ENCODE assay signal across 8 mouse cellular contexts in the genomic region with DNA sequence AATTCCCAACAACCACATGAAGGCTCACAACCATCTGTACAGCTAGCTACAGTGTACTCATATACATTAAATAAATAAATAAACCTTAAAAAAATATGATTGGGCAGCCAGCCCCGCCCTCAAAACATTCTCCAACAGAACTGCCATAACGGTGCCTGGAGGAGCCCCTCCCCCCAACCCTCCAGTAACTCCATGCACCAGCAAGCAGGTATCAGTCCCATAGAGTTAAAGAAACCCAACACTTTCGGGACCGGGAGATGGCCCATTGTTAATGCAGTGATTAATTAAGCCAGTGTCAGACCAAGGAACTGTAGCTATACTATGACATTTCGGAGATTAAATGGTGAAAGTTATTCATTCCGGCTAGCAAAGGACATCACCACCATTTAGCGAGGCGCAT. TPM values are rescaled to one million over a fixed set of nuclear protein-coding genes. Genes with fewer than 3 reads are reported as not detected.
DNase-seq lines count a peak whose midpoint lies in the region; ATAC-seq and TF ChIP-seq lines count a peak whose summit lies in the region.

No protein-coding gene starts in this region.

- no peak overlapping the region for H3K9ac ChIP-seq in liver, adult 2 months (ENCODE audit: low read depth, low read length)
- H3K9ac ChIP-seq in embryonic facial prominence, embryonic 11.5 days (replicated peaks; ENCODE audit: low read length) = peak overlapping the region; percentile 88; the same call in 1 of the 2 replicates
- peak overlapping the region; percentile 96 for H3K9ac ChIP-seq in hindbrain, embryonic 16.5 days (ENCODE audit: low read depth, low read length)

- no peak for ATAC-seq in embryonic facial prominence, embryonic 11.5 days (replicated peaks; ENCODE audit: insufficient number of reproducible peaks, low FRiP score, low TSS enrichment, low read depth)
- 0 out of 2 replicates have a peak, but pooled peaks have one; percentile 2 for ATAC-seq in hindbrain, embryonic 16.5 days

- no peaks in the 10 kb centered on the region for H3K9me3 ChIP-seq in embryonic facial prominence, embryonic 11.5 days (replicated peaks; ENCODE audit: control insufficient read depth, low read length)
- H3K9me3 ChIP-seq in hindbrain, embryonic 16.5 days (ENCODE audit: control insufficient read depth, low read length) = no peaks in the 10 kb centered on the region

- TF ChIP-seq CTCF in liver, adult 2 months (IDR thresholded peaks at IDR 0.05; ENCODE audit: low read depth, low read length) = no peak

- no peak for TF ChIP-seq POLR2A in liver, adult 2 months (IDR thresholded peaks at IDR 0.05; ENCODE audit: extremely low read depth, insufficient read depth, low read length)
- no peak for TF ChIP-seq POLR2A in myocyte (IDR thresholded peaks at IDR 0.05; ENCODE audit: insufficient read length, low read depth)

- no peak for DNase-seq in liver, adult 2 months (ENCODE audit: extremely low read depth, low read depth, low spot score)
- DNase-seq in liver = no peak
- DNase-seq in embryonic facial prominence, embryonic 11.5 days (ENCODE audit: low spot score) = peak; percentile 6
- no peak for DNase-seq in right cerebral cortex, postnatal 4 days
- no peak for DNase-seq in spleen, postnatal 10 days (ENCODE audit: low spot score in 2 of 2)
- no peak for DNase-seq in thymus, adult 18-20 months

- no peaks in the 10 kb centered on the region for H3K27me3 ChIP-seq in liver, adult 2 months (ENCODE audit: control insufficient read depth, insufficient read depth, low read length)
- H3K27me3 ChIP-seq in embryonic facial prominence, embryonic 11.5 days (ENCODE audit: control insufficient read depth, insufficient read depth, low read length) = no peaks in the 10 kb centered on the region
- no peaks in the 10 kb centered on the region for H3K27me3 ChIP-seq in hindbrain, embryonic 16.5 days (replicated peaks; ENCODE audit: control insufficient read depth, insufficient read depth, low read length)
- H3K27me3 ChIP-seq in myocyte (ENCODE audit: control insufficient read depth, insufficient read depth, insufficient read length) = no peaks in the 10 kb centered on the region

- H3K4me1 ChIP-seq in liver, adult 2 months (ENCODE audit: control insufficient read depth, insufficient read depth, low read length) = no peaks in the 10 kb centered on the region
- no peaks in the 10 kb centered on the region for H3K4me1 ChIP-seq in embryonic facial prominence, embryonic 11.5 days (ENCODE audit: control insufficient read depth, insufficient read depth, low read length)
- peaks cover 9% of the 10 kb centered on the region for H3K4me1 ChIP-seq in hindbrain, embryonic 16.5 days (ENCODE audit: control insufficient read depth, insufficient read depth, low read depth, low read length)

- H3K4me3 ChIP-seq in liver, adult 2 months (ENCODE audit: insufficient read depth, low read depth, low read length) = peak overlapping the region; percentile 76
- H3K4me3 ChIP-seq in embryonic facial prominence, embryonic 11.5 days (ENCODE audit: low read depth, low read length) = peak overlapping the region; percentile 83
- H3K4me3 ChIP-seq in hindbrain, embryonic 16.5 days (ENCODE audit: low read length) = peak overlapping the region; percentile 99
- peak overlapping the region; percentile 82 for H3K4me3 ChIP-seq in myocyte

- H3K36me3 ChIP-seq in liver, adult 2 months (ENCODE audit: control insufficient read depth, insufficient read depth, low read length) = peaks cover 4% of the 10 kb centered on the region; the same call in 1 of the 2 replicates
- H3K36me3 ChIP-seq in embryonic facial prominence, embryonic 11.5 days (replicated peaks; ENCODE audit: control insufficient read depth, insufficient read depth, low read depth, low read length) = peaks cover 14% of the 10 kb centered on the region
- peaks cover 24% of the 10 kb centered on the region for H3K36me3 ChIP-seq in hindbrain, embryonic 16.5 days (ENCODE audit: control insufficient read depth, insufficient read depth, low read length)
- H3K36me3 ChIP-seq in myocyte (ENCODE audit: control insufficient read depth, insufficient read depth) = peaks cover 10% of the 10 kb centered on the region

- H3K27ac ChIP-seq in liver, adult 2 months (replicated peaks; ENCODE audit: insufficient read depth, low read depth, low read length) = no peak overlapping the region
- H3K27ac ChIP-seq in embryonic facial prominence, embryonic 11.5 days (replicated peaks; ENCODE audit: low read depth, low read length) = no peak overlapping the region
- peak overlapping the region; percentile 93 for H3K27ac ChIP-seq in hindbrain, embryonic 16.5 days (ENCODE audit: low read depth, low read length)

- no peaks in the 10 kb centered on the region for H3K79me2 ChIP-seq in liver, adult 2 months (ENCODE audit: control insufficient read depth, insufficient read depth, low read length)
- H3K79me2 ChIP-seq in myocyte (ENCODE audit: control insufficient read depth, insufficient read depth) = peaks cover 26% of the 10 kb centered on the region

- WGBS in liver, adult 2 months = 14% methylated on average over 8 of the region's 8 CpGs
- 18% methylated on average over 8 of the region's 8 CpGs for WGBS in embryonic facial prominence, embryonic 11.5 days
- WGBS in hindbrain, embryonic 16.5 days = 13% methylated on average over 8 of the region's 8 CpGs

- H3ac ChIP-seq in myocyte (ENCODE audit: control insufficient read depth, insufficient read length) = peak overlapping the region; percentile 15

- H3K4me2 ChIP-seq in embryonic facial prominence, embryonic 11.5 days (ENCODE audit: low read depth, low read length) = peak overlapping the region; percentile 65
- H3K4me2 ChIP-seq in hindbrain, embryonic 16.5 days (ENCODE audit: low read length) = peak overlapping the region; percentile 80
- peak overlapping the region; percentile 98 for H3K4me2 ChIP-seq in myocyte (ENCODE audit: low read depth)

TF ChIP-seq in myocyte, 11 proteins besides CTCF, POLR2A, EP300 and RAD21:
- no peak for TF ChIP-seq MYOG (IDR thresholded peaks at IDR 0.05; ENCODE audit: control insufficient read depth in 1 of 3, insufficient read depth in 1 of 3, insufficient read length in 2 of 3, low read depth in 2 of 3)
- no peak for TF ChIP-seq SRF (IDR thresholded peaks at IDR 0.05; ENCODE audit: control insufficient read depth, insufficient read length, low read depth)
- no peak for TF ChIP-seq MAX (IDR thresholded peaks at IDR 0.05; ENCODE audit: low read depth)
- no peak for TF ChIP-seq POLR2AphosphoS2 (IDR thresholded peaks at IDR 0.05; ENCODE audit: insufficient read length, low read depth)
- no peak for TF ChIP-seq TCF3 (IDR thresholded peaks at IDR 0.05; ENCODE audit: insufficient read length, low read depth)
- TF ChIP-seq CEBPB (IDR thresholded peaks at IDR 0.05; ENCODE audit: insufficient read depth, poor library complexity, severe bottlenecking) = no peak
- TF ChIP-seq E2F4 (IDR thresholded peaks at IDR 0.05; ENCODE audit: insufficient read depth) = no peak
- TF ChIP-seq TCF12 (IDR thresholded peaks at IDR 0.05; ENCODE audit: insufficient read depth, poor library complexity, severe bottlenecking) = no peak
- no peak for TF ChIP-seq MYOD1 (IDR thresholded peaks at IDR 0.05; ENCODE audit: control insufficient read depth in 1 of 3, insufficient read length in 2 of 3, low read depth in 2 of 3)
- TF ChIP-seq REST (IDR thresholded peaks at IDR 0.05; ENCODE audit: insufficient read depth, insufficient read length) = no peak
- TF ChIP-seq USF1 (IDR thresholded peaks at IDR 0.05; ENCODE audit: low read depth) = no peak

RNA-seq across cellular contexts. Expression of a gene that starts 1.0 kb away (rescaled TPM):
- total RNA-seq in liver, adult 2 months (2014; rRNA removed) = 39.8 and 41.9 TPM in 2 replicates
- polyA plus RNA-seq in liver, adult 2 months (2012; rRNA removed) = 30.7 and 37.6 TPM in 2 replicates
- 225 and 243 TPM in 2 replicates for polyA plus RNA-seq in embryonic facial prominence, embryonic 11.5 days (2014; fragmentation: Nextera tagmentation; extraction: Ambion mirVana)
- 422 and 440 TPM in 2 replicates for polyA plus RNA-seq in hindbrain, embryonic 16.5 days (2015; fragmentation: Nextera tagmentation; extraction: Ambion mirVana)
- 180 TPM for polyA plus RNA-seq in myocyte (2012; fragmentation: generic; extraction: Trizol)

RNA-seq across cellular contexts. Expression of a gene that starts 13.6 kb away (rescaled TPM):
- total RNA-seq in liver, adult 2 months (2014; rRNA removed) = 52.0 and 60.8 TPM in 2 replicates
- 41.4 and 47.5 TPM in 2 replicates for polyA plus RNA-seq in liver, adult 2 months (2012; rRNA removed)
- polyA plus RNA-seq in embryonic facial prominence, embryonic 11.5 days (2014; fragmentation: Nextera tagmentation; extraction: Ambion mirVana) = 168 and 177 TPM in 2 replicates
- polyA plus RNA-seq in hindbrain, embryonic 16.5 days (2015; fragmentation: Nextera tagmentation; extraction: Ambion mirVana) = 86.1 and 102 TPM in 2 replicates
- 197 TPM for polyA plus RNA-seq in myocyte (2012; fragmentation: generic; extraction: Trizol)

RNA-seq across cellular contexts. Expression of a gene that starts 52.9 kb away (rescaled TPM):
- 19.9 TPM in 2 replicates for total RNA-seq in liver, adult 2 months (2014; rRNA removed)
- polyA plus RNA-seq in liver, adult 2 months (2012; rRNA removed) = 29.2 and 29.5 TPM in 2 replicates
- polyA plus RNA-seq in embryonic facial prominence, embryonic 11.5 days (2014; fragmentation: Nextera tagmentation; extraction: Ambion mirVana) = 6.6 and 7.4 TPM in 2 replicates
- polyA plus RNA-seq in hindbrain, embryonic 16.5 days (2015; fragmentation: Nextera tagmentation; extraction: Ambion mirVana) = 52.5 and 59.5 TPM in 2 replicates
- polyA plus RNA-seq in myocyte (2012; fragmentation: generic; extraction: Trizol) = 5.7 TPM

RNA-seq across cellular contexts. Expression of a gene that starts 59.6 kb away (rescaled TPM):
- total RNA-seq in liver, adult 2 months (2014; rRNA removed) = 132 and 161 TPM in 2 replicates
- polyA plus RNA-seq in liver, adult 2 months (2012; rRNA removed) = 351 and 387 TPM in 2 replicates
- 32.8 and 34.1 TPM in 2 replicates for polyA plus RNA-seq in embryonic facial prominence, embryonic 11.5 days (2014; fragmentation: Nextera tagmentation; extraction: Ambion mirVana)
- 44.0 and 70.1 TPM in 2 replicates for polyA plus RNA-seq in hindbrain, embryonic 16.5 days (2015; fragmentation: Nextera tagmentation; extraction: Ambion mirVana)
- polyA plus RNA-seq in myocyte (2012; fragmentation: generic; extraction: Trizol) = 183 TPM
